Mouse (Mus musculus) forebrain, embryonic 16.5 days (tissue): ENCODE results near the gene Extl1. TPM values are rescaled to one million over a fixed set of nuclear protein-coding genes. Genes with fewer than 3 reads are reported as not detected.
A peak's percentile ranks its signal among the peaks of the same experiment; 100 is the strongest.

Source experiments
- ATAC-seq: fragments of 200-750 bp; cut with Nextera tagmentation; 2 replicates; pipeline ENCODE4 v1.8.0; 2017; ENCODE audit warnings: mild to moderate bottlenecking, moderate library complexity
- H3K27ac ChIP-seq: fragments of 300-500 bp; sonication (generic); 2 replicates; pipeline ENCODE4 v1.5.1; 2014; ENCODE audit warnings: low read length, control low read depth
- H3K27me3 ChIP-seq: fragments of 300-500 bp; sonication (generic); replicated peaks from 2 replicates; pipeline ENCODE4 v1.6.1; 2014; ENCODE audit warnings: low read length; ENCODE audit not compliant: control insufficient read depth, insufficient read depth
- H3K36me3 ChIP-seq: fragments of 300-500 bp; sonication (generic); 2 replicates; pipeline ENCODE4 v1.6.1; 2014; ENCODE audit not compliant: control insufficient read depth, insufficient read depth
- H3K4me1 ChIP-seq: fragments of 300-500 bp; sonication (generic); replicated peaks from 2 replicates; pipeline ENCODE4 v1.6.1; 2014; ENCODE audit warnings: low read length; ENCODE audit not compliant: control insufficient read depth, insufficient read depth
- H3K4me2 ChIP-seq: fragments of 300-500 bp; sonication (generic); 2 replicates; pipeline ENCODE4 v1.6.1; 2014; ENCODE audit warnings: mild to moderate bottlenecking, low read length, control low read depth
- H3K4me3 ChIP-seq: fragments of 300-500 bp; sonication (generic); replicated peaks from 2 replicates; pipeline ENCODE4 v1.5.1; 2014; ENCODE audit warnings: mild to moderate bottlenecking, low read length, control low read depth
- H3K9ac ChIP-seq: fragments of 300-500 bp; sonication (generic); replicated peaks from 2 replicates; pipeline ENCODE4 v1.6.1; 2014; ENCODE audit warnings: low read depth, low read length, control low read depth
- H3K9me3 ChIP-seq: fragments of 300-500 bp; sonication (generic); 2 replicates; pipeline ENCODE4 v1.6.1; 2016; ENCODE audit warnings: low read length; ENCODE audit not compliant: control insufficient read depth
- WGBS: fragments of 180-500 bp; shearing (Covaris S2); extraction: QIAGEN DNeasy Blood & Tissue Kit; methylation state at CpG from one replicate; pipeline ENCODE4 v1.1.7; 2014; 5-methylcytosine and 5-hydroxymethylcytosine counted together
- polyA plus RNA-seq: library from polyadenylated mRNA; unstranded; fragments of >200 nt; fragmentation: Nextera tagmentation; extraction: Ambion mirVana; gene quantifications from 2 replicates; pipeline ENCODE4 v1.2.1, GENCODE M21; 2015

Gene Extl1
- polyA plus RNA-seq, 1 experiment from 2014 or later, result 0.56 TPM

DNA sequence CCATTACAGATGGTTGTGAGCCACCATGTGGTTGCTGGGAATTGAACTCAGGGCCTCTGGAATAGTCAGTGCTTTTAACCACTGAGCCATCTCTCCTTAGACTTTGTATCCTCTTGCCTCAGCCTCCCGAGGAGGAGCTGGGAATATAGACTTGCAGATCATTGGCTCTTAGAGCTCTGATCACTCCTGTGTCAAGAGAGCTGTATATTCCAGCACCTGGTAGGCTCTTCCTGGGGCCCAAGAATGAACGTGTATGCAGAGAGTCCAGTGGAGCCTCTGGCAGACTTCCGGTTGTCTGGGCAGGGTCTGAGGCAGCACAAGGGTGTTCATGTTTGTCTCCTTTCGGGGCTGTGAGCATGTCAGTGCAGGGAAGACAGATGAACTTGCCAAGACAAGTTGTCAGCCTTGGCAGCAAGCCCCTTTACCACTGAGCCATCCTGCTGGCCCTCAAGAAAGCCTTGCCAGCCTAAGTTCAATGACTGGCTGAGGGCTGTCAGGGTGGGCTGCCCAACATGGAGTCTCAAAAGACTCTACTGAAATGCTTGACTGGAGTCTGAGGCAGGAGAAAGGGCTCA lies 69.5 kb downstream of the Extl1 start:
- H3K27ac ChIP-seq, result no peak overlapping the region
- no peaks in the 10 kb centered on the region for H3K4me1 ChIP-seq
- H3K4me2 ChIP-seq, result no peak overlapping the region
- H3K9ac ChIP-seq, result no peak overlapping the region
- H3K36me3 ChIP-seq, result no peaks in the 10 kb centered on the region
- WGBS, result 72% methylated on average over 4 of the region's 4 CpGs
- ATAC-seq, result no peak
- H3K27me3 ChIP-seq, result no peaks in the 10 kb centered on the region
- H3K4me3 ChIP-seq, result no peak overlapping the region
- 0 out of 2 replicates have a peak, but pooled peaks cover 3% of the 10 kb centered on the region for H3K9me3 ChIP-seq

DNA sequence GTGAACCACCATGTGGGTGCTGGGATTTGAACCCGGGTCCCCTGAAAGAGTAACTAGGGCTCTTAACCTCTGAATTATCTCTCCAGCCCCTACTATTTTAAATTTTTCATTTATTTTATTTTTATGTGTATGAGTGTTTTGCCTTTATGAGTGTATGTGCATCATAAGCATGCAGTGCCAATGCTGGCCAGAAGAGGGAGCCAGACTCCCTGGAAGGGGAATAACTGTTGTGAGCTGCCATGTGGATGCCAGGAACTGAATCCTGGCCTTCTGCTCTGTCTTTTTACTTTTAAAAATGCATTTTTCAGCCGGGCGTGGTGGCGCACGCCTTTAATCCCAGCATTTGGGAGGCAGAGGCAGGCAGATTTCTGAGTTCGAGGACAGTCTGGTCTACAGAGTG lies 70.7 kb downstream of the Extl1 start:
- Histone ChIP-seq H3K4me1 (no peaks in the 10 kb centered on the region; the same call in 1 of the 2 replicates), H3K27ac (no peak overlapping the region), H3K9me3 (0 out of 2 replicates have a peak, but pooled peaks cover 3% of the 10 kb centered on the region), H3K9ac (no peak overlapping the region), H3K4me3 (no peak overlapping the region), H3K36me3 (no peaks in the 10 kb centered on the region), H3K27me3 (no peaks in the 10 kb centered on the region), H3K4me2 (no peak overlapping the region)
- no peak for ATAC-seq
- 96% methylated on average over 6 of the region's 6 CpGs for WGBS

DNA sequence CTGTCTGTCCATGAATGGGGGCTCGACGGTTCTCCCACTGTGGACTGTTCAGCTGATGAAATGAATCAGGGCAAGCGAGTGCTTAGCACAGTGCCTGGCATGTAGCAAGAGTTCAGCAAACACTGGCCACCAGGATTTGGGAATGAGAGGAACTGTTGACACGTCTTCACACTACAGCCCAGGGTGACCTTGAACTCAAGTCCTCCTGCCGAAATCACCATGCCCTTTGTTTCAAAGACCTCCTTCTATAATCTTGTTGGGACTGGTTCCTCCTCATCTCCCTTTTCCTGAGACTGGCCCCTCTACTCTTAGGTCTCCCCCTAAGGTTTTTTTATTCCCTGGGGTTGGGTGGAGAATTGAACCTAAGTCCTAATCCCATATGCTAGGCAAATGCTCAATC lies 71.3 kb downstream of the Extl1 start:
- 0 out of 2 replicates have a peak, but pooled peaks cover 3% of the 10 kb centered on the region for H3K9me3 ChIP-seq
- no peak overlapping the region for H3K4me3 ChIP-seq
- no peak for ATAC-seq
- peaks cover 5% of the 10 kb centered on the region for H3K4me1 ChIP-seq
- H3K27ac ChIP-seq, result no peak overlapping the region
- no peak overlapping the region for H3K4me2 ChIP-seq
- H3K36me3 ChIP-seq, result no peaks in the 10 kb centered on the region
- WGBS, result 94% methylated on average over 5 of the region's 5 CpGs
- no peaks in the 10 kb centered on the region for H3K27me3 ChIP-seq
- no peak overlapping the region for H3K9ac ChIP-seq

DNA sequence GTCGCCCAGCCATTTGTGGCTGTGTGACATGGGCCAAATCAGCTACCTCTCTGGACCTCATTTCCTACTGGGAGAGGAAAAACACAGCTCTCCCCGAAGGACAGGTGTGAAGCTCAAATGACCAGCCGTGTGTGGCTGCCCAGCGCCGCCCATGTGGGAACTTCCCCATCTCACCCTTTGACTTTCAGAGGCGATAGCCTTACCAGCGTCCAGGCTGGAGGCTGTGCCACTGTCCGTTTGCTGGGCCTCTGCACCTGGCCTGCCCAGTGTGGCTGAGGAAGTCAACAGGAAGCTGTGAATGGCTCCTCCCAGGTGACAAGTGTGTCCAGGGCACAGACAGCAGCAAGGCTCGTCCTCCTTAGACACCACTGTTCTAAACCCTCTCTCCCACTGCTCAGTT lies 71.9 kb downstream of the Extl1 start:
- no peak overlapping the region for H3K4me3 ChIP-seq
- WGBS, result 90% methylated on average over 9 of the region's 9 CpGs
- H3K4me2 ChIP-seq, result no peak overlapping the region
- 0 out of 2 replicates have a peak, but pooled peaks cover 3% of the 10 kb centered on the region for H3K9me3 ChIP-seq
- no peaks in the 10 kb centered on the region for H3K36me3 ChIP-seq
- H3K4me1 ChIP-seq, result peaks cover 7% of the 10 kb centered on the region
- ATAC-seq, result no peak
- no peak overlapping the region for H3K27ac ChIP-seq
- H3K27me3 ChIP-seq, result no peaks in the 10 kb centered on the region
- H3K9ac ChIP-seq, result no peak overlapping the region

DNA sequence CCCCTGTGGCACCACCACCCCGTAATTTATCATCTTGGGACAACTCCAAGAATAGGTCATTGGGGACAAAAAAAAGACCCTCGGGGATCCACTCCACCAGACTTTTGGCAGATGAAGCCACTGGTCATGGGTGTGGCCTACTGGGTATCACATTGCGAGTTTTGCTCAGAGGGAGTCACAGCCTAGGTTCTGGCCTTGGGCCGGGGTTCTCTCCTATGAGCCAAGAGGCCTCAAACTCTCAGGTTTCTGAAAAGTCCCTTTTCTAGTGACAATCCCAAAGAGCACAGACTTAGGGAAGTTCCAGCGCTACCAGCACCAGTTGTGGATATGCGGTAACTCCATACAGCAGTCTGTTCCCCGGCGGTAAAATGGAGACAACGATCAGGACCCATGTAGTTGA lies 73.0 kb downstream of the Extl1 start:
- H3K36me3 ChIP-seq, result no peaks in the 10 kb centered on the region
- H3K9ac ChIP-seq, result no peak overlapping the region
- no peak overlapping the region for H3K4me3 ChIP-seq
- no peak for ATAC-seq
- 94% methylated on average over 9 of the region's 9 CpGs for WGBS
- 0 out of 2 replicates have a peak, but pooled peaks cover 3% of the 10 kb centered on the region for H3K9me3 ChIP-seq
- H3K4me2 ChIP-seq, result no peak overlapping the region
- H3K27me3 ChIP-seq, result no peaks in the 10 kb centered on the region
- no peak overlapping the region for H3K27ac ChIP-seq
- peaks cover 7% of the 10 kb centered on the region for H3K4me1 ChIP-seq

DNA sequence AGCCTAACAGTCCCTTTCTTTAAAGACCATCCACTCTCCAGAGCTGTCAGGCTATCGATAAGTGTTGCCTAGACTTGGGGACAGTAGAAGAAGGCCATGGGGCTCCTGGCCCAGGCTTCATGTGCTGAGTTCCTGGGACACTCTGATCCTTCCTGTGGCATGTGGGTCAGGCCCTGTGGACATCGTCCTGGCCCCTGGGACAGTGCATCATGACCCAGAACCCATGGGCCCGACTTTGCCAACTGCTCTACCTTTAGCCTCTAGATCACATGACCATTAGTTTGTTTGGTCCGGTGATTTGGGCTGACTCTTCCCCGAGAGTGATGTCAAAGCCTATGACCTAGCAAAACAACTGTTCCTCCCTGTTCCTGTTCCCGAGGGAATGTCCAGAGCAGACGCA lies 73.5 kb downstream of the Extl1 start:
- WGBS, result 92% methylated on average over 7 of the region's 7 CpGs
- Histone ChIP-seq H3K9ac (no peak overlapping the region), H3K27me3 (no peaks in the 10 kb centered on the region), H3K4me1 (peaks cover 7% of the 10 kb centered on the region), H3K9me3 (0 out of 2 replicates have a peak, but pooled peaks cover 3% of the 10 kb centered on the region), H3K4me2 (no peak overlapping the region), H3K4me3 (no peak overlapping the region), H3K36me3 (no peaks in the 10 kb centered on the region), H3K27ac (no peak overlapping the region)
- no peak for ATAC-seq

DNA sequence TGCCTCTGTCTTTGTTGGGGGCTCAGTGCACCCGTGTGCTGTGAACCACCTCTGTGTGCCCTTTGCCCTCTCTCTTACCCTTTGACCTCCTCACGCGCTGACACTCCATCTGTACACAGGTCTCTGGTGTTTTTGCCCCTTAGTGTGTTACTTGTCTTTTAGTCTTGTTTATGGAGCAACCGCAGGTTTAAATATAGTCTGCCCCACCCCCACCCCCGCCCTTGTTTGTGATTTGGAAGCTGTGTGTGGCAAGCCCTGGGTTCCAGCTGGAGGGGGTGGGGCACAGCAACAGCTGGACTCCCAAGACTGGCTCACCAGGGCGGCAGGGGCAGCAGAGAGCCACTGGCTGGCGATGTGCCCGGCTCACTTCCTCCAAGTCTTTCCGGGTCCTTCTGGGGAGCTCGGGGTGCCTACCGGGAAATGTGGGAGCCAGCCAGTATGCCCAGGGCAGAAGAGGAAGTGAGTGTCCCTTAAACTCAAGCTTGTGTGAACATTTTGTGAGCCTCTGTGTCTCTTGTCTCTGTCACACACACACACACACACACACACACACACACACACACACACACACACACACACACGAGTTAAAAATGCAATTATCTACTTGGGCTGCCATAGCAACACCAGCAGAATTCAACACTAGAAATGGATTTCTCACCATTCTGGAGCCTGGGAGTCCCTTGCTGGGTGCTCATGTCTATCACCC lies 76.1 kb downstream of the Extl1 start:
- no peaks in the 10 kb centered on the region for H3K36me3 ChIP-seq
- H3K9me3 ChIP-seq, result no peaks in the 10 kb centered on the region
- peak overlapping the region; percentile 35 for H3K4me2 ChIP-seq
- no peaks in the 10 kb centered on the region for H3K27me3 ChIP-seq
- peaks cover 7% of the 10 kb centered on the region for H3K4me1 ChIP-seq
- peak overlapping the region; percentile 33; the same call in 1 of the 2 replicates for H3K27ac ChIP-seq
- no peak overlapping the region; the same call in 1 of the 2 replicates for H3K4me3 ChIP-seq
- 14% methylated on average over 12 of the region's 12 CpGs for WGBS
- H3K9ac ChIP-seq, result no peak overlapping the region
- peak; percentile 67 for ATAC-seq

DNA sequence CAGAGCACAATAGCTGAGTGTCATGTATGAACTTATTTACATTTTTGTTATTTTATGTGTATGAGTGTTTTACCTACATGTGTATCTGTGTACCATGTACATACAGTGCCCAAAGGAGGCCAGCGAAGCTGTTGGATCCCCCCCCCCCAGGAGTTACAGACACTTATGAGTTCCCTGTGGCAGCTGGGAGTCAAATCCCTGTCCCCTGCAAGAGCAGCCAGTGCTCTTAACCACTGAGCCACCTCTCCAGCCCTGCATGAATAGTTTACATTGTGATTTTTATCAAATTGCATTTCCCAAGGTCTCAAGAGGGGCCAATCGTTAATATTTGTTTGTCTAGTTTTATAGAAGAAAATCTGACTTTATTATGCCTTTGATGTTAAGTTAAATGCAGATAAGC lies 76.7 kb downstream of the Extl1 start:
- Histone ChIP-seq H3K4me2 (no peak overlapping the region; the same call in 1 of the 2 replicates), H3K9ac (no peak overlapping the region), H3K4me3 (no peak overlapping the region), H3K27ac (no peak overlapping the region; the same call in 1 of the 2 replicates), H3K27me3 (no peaks in the 10 kb centered on the region), H3K4me1 (peaks cover 7% of the 10 kb centered on the region), H3K36me3 (no peaks in the 10 kb centered on the region), H3K9me3 (no peaks in the 10 kb centered on the region)
- ATAC-seq, result no peak
- WGBS, result 76% methylated on average over 2 of the region's 2 CpGs
